Mouse (Mus musculus): ENCODE measurements around the gene Ggact. TPM values are rescaled to one million over a fixed set of nuclear protein-coding genes. Genes with fewer than 3 reads are reported as not detected.

Gene Ggact
- polyA plus RNA-seq, 1 experiment from 2014 or later: 17.7 TPM

DNA sequence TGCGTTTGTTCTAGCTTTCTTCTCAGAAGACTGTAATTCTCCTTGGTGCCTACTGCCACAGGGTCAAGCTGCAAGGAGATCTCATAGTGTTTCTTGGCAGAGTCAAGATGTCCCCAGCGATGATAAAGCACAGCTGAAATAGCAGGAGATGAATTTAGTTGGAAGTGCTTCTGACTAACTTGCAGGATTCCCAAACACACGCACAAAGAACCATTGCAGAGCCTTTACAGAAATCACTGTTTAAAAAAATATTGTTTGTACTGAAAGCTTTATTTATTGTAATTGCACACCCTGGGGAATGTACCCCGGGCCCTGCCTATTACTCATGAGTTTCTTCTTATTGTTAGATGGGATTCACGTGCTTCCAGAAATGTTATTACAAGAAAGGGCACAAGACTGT, 6.5 kb upstream of the Ggact start:
- no peak for ATAC-seq (ENCODE audit: low read depth)
- WGBS: 49% methylated on average over 5 of the region's 5 CpGs

DNA sequence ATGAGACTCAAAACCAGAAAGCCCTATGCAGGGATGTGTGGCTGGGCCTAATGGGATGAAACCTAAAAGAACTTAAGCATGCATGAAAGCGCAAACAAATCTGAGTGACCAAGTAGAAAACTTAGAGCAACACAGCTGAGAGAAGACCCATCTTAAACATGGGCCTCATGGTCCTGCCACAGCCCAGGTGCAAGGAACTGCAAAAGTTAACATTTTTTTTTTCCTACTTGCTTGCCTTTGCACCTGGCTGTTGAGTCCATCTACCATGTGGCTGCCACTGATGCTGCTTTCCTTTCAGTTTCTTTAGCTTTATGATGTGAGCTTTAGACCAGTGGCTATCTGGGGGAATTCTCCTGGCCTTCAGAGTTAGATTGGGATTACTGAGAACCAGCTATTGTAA, 4.1 kb upstream of the Ggact start:
- no peak overlapping the region for H3K27ac ChIP-seq (ENCODE audit: low read length)
- 94% methylated on average over 1 of the region's 1 CpGs for WGBS
- H3K9ac ChIP-seq (ENCODE audit: low read length): no peak overlapping the region
- no peak overlapping the region for H3K4me3 ChIP-seq (ENCODE audit: low read length)
- H3K4me2 ChIP-seq (ENCODE audit: low read depth, low read length): no peak overlapping the region
- ATAC-seq (ENCODE audit: low read depth): no peak
- no peaks in the 10 kb centered on the region for H3K4me1 ChIP-seq (replicated peaks; ENCODE audit: control insufficient read depth, insufficient read depth, low read length)
- no peaks in the 10 kb centered on the region for H3K36me3 ChIP-seq (ENCODE audit: control insufficient read depth, insufficient read depth, low read length)
- H3K27me3 ChIP-seq (ENCODE audit: control insufficient read depth, insufficient read depth, low read depth, low read length): no peaks in the 10 kb centered on the region
- H3K9me3 ChIP-seq (ENCODE audit: control insufficient read depth, low read length): no peaks in the 10 kb centered on the region

More for the DNA sequence above, 6.5 kb upstream of the Ggact start:
- no peak overlapping the region for H3K9ac ChIP-seq (ENCODE audit: low read length)
- no peaks in the 10 kb centered on the region for H3K4me1 ChIP-seq (replicated peaks; ENCODE audit: control insufficient read depth, insufficient read depth, low read length)
- no peaks in the 10 kb centered on the region for H3K9me3 ChIP-seq (ENCODE audit: control insufficient read depth, low read length)
- H3K36me3 ChIP-seq (ENCODE audit: control insufficient read depth, insufficient read depth, low read length): no peaks in the 10 kb centered on the region
- H3K4me3 ChIP-seq (ENCODE audit: low read length): no peak overlapping the region
- no peak overlapping the region for H3K4me2 ChIP-seq (ENCODE audit: low read depth, low read length)
- H3K27ac ChIP-seq (ENCODE audit: low read length): no peak overlapping the region
- no peaks in the 10 kb centered on the region for H3K27me3 ChIP-seq (ENCODE audit: control insufficient read depth, insufficient read depth, low read depth, low read length)

DNA sequence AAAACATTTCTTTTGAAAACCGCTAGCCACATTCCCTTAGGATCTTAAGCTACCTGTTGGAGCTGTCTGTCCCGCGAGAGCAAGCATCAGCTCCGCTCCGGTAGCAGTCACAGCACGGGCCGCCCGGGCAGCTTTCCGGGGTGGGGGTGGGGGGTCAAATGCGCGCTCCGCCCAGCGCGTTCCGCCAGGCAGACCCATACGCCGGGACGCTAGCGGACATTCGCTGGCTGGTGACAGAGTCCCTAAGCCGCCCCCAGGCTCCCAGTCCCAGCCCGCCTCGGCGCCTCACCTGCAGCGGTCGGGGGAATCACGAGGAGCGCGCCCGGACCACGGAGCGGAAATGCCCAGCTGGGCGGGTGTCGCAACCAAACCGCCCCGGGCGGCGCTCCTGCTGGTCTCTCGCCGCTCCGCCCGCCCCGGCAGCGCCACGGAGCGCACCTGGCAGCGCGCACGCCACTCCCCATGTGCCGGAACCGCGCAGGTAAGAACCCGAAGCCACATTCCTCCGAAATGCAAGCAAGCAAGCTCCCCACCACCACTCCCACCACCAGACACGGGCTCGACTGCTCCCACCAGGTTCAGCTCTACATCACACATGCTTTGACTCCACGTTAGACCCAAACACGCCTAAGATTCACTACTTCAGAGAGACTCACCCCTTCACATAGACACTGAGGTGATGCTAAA, 602 bp downstream of the Ggact start:
- H3K36me3 ChIP-seq (ENCODE audit: control insufficient read depth, insufficient read depth, low read length): no peaks in the 10 kb centered on the region
- peaks cover 6% of the 10 kb centered on the region; the same call in 1 of the 2 replicates for H3K4me1 ChIP-seq (replicated peaks; ENCODE audit: control insufficient read depth, insufficient read depth, low read length)
- WGBS: under 1% methylated on average over 57 of the region's 58 CpGs
- H3K4me2 ChIP-seq (ENCODE audit: low read depth, low read length): peak overlapping the region; percentile 83
- no peaks in the 10 kb centered on the region for H3K9me3 ChIP-seq (ENCODE audit: control insufficient read depth, low read length)
- 0 out of 2 replicates have a peak overlapping the region, but pooled peaks have one; percentile 6 for H3K27ac ChIP-seq (ENCODE audit: low read length)
- no peaks in the 10 kb centered on the region for H3K27me3 ChIP-seq (ENCODE audit: control insufficient read depth, insufficient read depth, low read depth, low read length)
- peak overlapping the region; percentile 63 for H3K9ac ChIP-seq (ENCODE audit: low read length)
- ATAC-seq (ENCODE audit: low read depth): peak; percentile 90
- H3K4me3 ChIP-seq (ENCODE audit: low read length): peak overlapping the region; percentile 57

DNA sequence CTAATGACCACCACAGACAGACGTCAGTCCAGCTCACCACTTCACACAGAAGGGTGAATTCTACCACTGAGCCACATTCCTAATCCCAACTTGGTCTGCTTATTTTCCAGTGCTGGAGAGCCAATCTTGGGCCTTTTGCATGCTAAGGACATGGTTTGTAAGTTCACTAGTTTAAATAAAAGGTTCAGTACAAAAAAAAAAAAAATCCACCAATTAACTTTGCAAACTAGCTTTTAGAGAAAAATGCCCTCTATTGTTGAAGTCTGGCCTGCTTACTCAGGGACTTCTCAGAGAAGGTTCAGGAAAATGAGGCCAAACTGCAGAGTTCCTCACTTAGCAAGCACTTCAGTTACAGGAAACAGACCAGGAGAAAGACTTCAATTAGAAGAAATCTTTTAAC, 1.4 kb downstream of the Ggact start:
- peak overlapping the region; percentile 83 for H3K4me2 ChIP-seq (ENCODE audit: low read depth, low read length)
- ATAC-seq (ENCODE audit: low read depth): no peak
- H3K9me3 ChIP-seq (ENCODE audit: control insufficient read depth, low read length): no peaks in the 10 kb centered on the region
- peaks cover 6% of the 10 kb centered on the region; the same call in 1 of the 2 replicates for H3K4me1 ChIP-seq (replicated peaks; ENCODE audit: control insufficient read depth, insufficient read depth, low read length)
- no peaks in the 10 kb centered on the region for H3K36me3 ChIP-seq (ENCODE audit: control insufficient read depth, insufficient read depth, low read length)
- peak overlapping the region; percentile 57 for H3K4me3 ChIP-seq (ENCODE audit: low read length)
- 42% methylated on average over 1 of the region's 1 CpGs for WGBS
- no peaks in the 10 kb centered on the region for H3K27me3 ChIP-seq (ENCODE audit: control insufficient read depth, insufficient read depth, low read depth, low read length)
- peak overlapping the region; percentile 63 for H3K9ac ChIP-seq (ENCODE audit: low read length)
- no peak overlapping the region for H3K27ac ChIP-seq (ENCODE audit: low read length)

DNA sequence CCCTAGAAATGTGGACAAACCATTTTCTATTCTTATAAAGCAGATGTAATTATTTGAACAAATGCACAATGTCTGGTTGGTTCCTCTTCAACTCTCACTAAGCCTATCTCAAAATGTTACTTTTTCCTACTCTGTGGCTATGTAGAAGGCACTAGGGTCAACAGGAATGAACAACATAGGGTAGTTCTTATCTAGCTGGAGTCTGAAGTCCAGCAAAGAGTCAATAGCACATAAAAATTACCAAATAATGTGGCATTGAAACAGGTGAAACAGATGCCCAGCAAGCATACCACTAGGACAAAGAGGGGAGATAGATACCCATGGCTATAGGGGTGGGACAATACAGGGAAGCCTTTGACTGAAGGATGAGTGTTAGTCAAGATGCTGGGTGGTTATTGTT, 2.3 kb downstream of the Ggact start:
- H3K4me2 ChIP-seq (ENCODE audit: low read depth, low read length): no peak overlapping the region
- H3K4me3 ChIP-seq (ENCODE audit: low read length): no peak overlapping the region
- no peaks in the 10 kb centered on the region for H3K27me3 ChIP-seq (ENCODE audit: control insufficient read depth, insufficient read depth, low read depth, low read length)
- H3K4me1 ChIP-seq (replicated peaks; ENCODE audit: control insufficient read depth, insufficient read depth, low read length): peaks cover 6% of the 10 kb centered on the region; the same call in 1 of the 2 replicates
- H3K9ac ChIP-seq (ENCODE audit: low read length): no peak overlapping the region
- no peak overlapping the region for H3K27ac ChIP-seq (ENCODE audit: low read length)
- no peaks in the 10 kb centered on the region for H3K36me3 ChIP-seq (ENCODE audit: control insufficient read depth, insufficient read depth, low read length)
- H3K9me3 ChIP-seq (ENCODE audit: control insufficient read depth, low read length): no peaks in the 10 kb centered on the region
- no peak for ATAC-seq (ENCODE audit: low read depth)

DNA sequence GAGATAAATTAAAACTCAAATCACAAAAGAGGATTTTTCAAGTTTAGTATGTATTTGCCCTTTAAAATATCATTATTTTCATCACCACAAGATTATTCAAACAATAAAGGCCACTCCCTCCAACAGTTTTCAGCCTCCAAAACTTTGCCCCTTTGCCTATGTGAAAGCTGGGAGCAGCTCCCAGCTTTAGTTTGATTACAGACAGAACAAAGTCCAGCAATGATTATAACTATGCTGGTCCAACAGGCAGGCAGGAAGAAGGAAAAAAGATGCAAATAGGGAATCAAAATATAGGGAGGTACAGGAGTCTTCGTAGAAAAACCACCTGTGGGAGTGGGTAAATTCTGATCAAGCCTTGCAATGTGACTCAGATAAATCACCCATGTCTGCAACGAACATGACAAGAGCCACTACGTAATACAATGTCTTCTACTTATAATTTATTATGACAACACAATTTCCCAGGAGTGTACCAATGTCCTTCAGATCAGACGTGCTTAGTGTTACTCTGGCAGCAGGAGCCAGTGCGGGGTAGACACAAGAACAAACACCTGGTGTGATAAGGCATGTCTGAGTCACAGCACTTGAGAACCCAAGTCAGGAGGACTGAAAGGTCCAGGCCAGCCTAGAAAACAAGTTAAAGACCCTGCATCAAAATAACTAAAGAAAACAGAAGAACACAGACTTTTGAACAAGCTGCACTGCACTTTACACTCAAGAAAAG, 4.0 kb downstream of the Ggact start:
- no peaks in the 10 kb centered on the region for H3K27me3 ChIP-seq (ENCODE audit: control insufficient read depth, insufficient read depth, low read depth, low read length)
- 53% methylated on average over 5 of the region's 5 CpGs for WGBS
- H3K9me3 ChIP-seq (ENCODE audit: control insufficient read depth, low read length): no peaks in the 10 kb centered on the region
- H3K36me3 ChIP-seq (ENCODE audit: control insufficient read depth, insufficient read depth, low read length): no peaks in the 10 kb centered on the region
- H3K9ac ChIP-seq (ENCODE audit: low read length): no peak overlapping the region
- peaks cover 6% of the 10 kb centered on the region; the same call in 1 of the 2 replicates for H3K4me1 ChIP-seq (replicated peaks; ENCODE audit: control insufficient read depth, insufficient read depth, low read length)
- H3K27ac ChIP-seq (ENCODE audit: low read length): no peak overlapping the region
- 0 out of 2 replicates have a peak, but pooled peaks have one; percentile 18 for ATAC-seq (ENCODE audit: low read depth)
- no peak overlapping the region for H3K4me2 ChIP-seq (ENCODE audit: low read depth, low read length)
- no peak overlapping the region for H3K4me3 ChIP-seq (ENCODE audit: low read length)

DNA sequence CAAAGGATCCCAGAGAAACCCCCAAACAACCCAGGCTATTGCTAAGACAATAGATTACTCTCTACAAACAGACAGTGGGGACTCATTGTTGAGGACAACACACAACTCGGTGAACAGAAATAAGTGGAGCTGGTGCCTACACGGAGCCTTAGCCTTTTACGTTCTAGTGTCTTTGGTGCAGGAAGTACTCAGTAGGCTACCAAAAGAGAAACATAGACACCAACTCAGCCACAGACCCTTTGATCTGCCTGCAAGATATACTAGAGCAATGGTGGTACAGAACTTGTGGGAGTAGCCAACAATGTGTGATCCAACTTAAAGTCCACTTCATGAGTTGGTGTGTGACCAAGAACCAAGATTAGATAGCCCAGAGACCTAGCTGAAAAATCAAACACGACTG, 5.5 kb downstream of the Ggact start:
- Histone ChIP-seq H3K9ac (ENCODE audit: low read length) (no peak overlapping the region), H3K27ac (ENCODE audit: low read length) (no peak overlapping the region), H3K36me3 (ENCODE audit: control insufficient read depth, insufficient read depth, low read length) (no peaks in the 10 kb centered on the region), H3K9me3 (ENCODE audit: control insufficient read depth, low read length) (no peaks in the 10 kb centered on the region), H3K4me1 (replicated peaks; ENCODE audit: control insufficient read depth, insufficient read depth, low read length) (peaks cover 18% of the 10 kb centered on the region), H3K4me2 (ENCODE audit: low read depth, low read length) (no peak overlapping the region), H3K27me3 (ENCODE audit: control insufficient read depth, insufficient read depth, low read depth, low read length) (no peaks in the 10 kb centered on the region), H3K4me3 (ENCODE audit: low read length) (no peak overlapping the region)
- WGBS: 95% methylated on average over 4 of the region's 4 CpGs
- no peak for ATAC-seq (ENCODE audit: low read depth)

DNA sequence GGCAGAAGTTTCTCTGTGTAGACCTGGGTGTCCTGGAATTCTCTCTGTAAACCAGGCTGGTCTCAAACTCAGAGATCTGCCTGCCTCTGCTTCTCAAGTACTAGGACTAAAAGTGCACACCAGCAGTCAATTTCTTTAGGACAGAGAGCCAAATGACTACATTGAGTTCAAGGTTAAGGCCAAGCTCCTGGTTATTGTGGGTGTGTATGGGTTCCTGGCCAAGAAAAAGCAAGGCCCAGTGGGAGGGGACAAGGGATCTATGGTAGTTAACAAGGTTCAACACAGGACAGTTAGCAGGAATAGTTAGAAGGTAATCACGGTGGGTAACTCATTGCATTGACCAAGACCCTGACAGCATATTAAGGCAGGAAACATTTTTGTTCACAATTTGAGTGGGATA, 8.6 kb downstream of the Ggact start:
- Histone ChIP-seq H3K36me3 (ENCODE audit: control insufficient read depth, insufficient read depth, low read length) (no peaks in the 10 kb centered on the region), H3K27ac (ENCODE audit: low read length) (no peak overlapping the region), H3K27me3 (ENCODE audit: control insufficient read depth, insufficient read depth, low read depth, low read length) (no peaks in the 10 kb centered on the region)

DNA sequence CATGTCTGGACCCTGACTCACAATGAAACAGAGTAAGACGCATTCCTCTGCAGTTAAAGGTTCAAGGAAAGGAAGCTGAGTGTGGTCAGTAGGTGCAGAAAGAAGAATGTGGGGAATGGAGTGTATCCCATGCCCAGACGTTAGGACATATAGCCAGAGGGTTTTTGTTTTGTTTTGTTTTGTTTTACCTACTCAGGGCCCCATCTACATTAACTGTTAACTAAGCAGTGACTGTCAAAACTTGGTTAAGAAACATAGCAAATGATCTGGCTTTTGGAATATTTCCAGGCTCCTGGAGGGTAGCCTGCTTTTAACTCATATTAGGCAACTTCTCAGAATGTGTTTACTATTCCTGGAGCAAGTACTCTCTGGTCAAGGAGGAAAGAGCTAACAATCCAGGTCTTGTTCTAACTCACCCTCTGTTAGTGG, 9.6 kb downstream of the Ggact start:
- Histone ChIP-seq H3K27ac (ENCODE audit: low read length) (peak overlapping the region; percentile 43; the same call in 1 of the 2 replicates), H3K4me1 (replicated peaks; ENCODE audit: control insufficient read depth, insufficient read depth, low read length) (peaks cover 20% of the 10 kb centered on the region), H3K27me3 (ENCODE audit: control insufficient read depth, insufficient read depth, low read depth, low read length) (no peaks in the 10 kb centered on the region), H3K4me2 (ENCODE audit: low read depth, low read length) (no peak overlapping the region), H3K9me3 (ENCODE audit: control insufficient read depth, low read length) (no peaks in the 10 kb centered on the region), H3K4me3 (ENCODE audit: low read length) (no peak overlapping the region), H3K36me3 (ENCODE audit: control insufficient read depth, insufficient read depth, low read length) (no peaks in the 10 kb centered on the region), H3K9ac (ENCODE audit: low read length) (no peak overlapping the region)
- ATAC-seq (ENCODE audit: low read depth): peak; percentile 59
- 36% methylated on average over 2 of the region's 2 CpGs for whole genome bisulfite sequencing

More for the DNA sequence above, 8.6 kb downstream of the Ggact start:
- 97% methylated on average over 1 of the region's 1 CpGs for WGBS
- Histone ChIP-seq H3K9ac (ENCODE audit: low read length) (no peak overlapping the region), H3K9me3 (ENCODE audit: control insufficient read depth, low read length) (no peaks in the 10 kb centered on the region), H3K4me2 (ENCODE audit: low read depth, low read length) (no peak overlapping the region), H3K4me3 (ENCODE audit: low read length) (no peak overlapping the region), H3K4me1 (replicated peaks; ENCODE audit: control insufficient read depth, insufficient read depth, low read length) (peaks cover 20% of the 10 kb centered on the region)
- no peak for ATAC-seq (ENCODE audit: low read depth)

Measured in lung, embryonic 16.5 days (tissue).